Mouse (Mus musculus) 3134 (cell line): ENCODE measurements around the gene Gm28870.
"Not testable (repeated sequence)": the region's sequence is repeated elsewhere in the genome, so short reads cannot be mapped to it uniquely, and the experiment has no call there.

Source experiments
- DNase-seq: peaks from one replicate; pipeline ENCODE4 v3.0.0-alpha.2; 2011; ENCODE audit warnings: low spot score; ENCODE audit not compliant: insufficient read length; ENCODE audit errors: extremely low read depth

Gene Gm28870

GRCm38 (mm10) chrY:50096976-50097375 lies at the start of gene Gm28870:
Gene Gm28870 (plus strand): TSS chrY:50097276.
- not testable (repeated sequence) for DNase-seq
